Mouse (Mus musculus) E14TG2a.4 (cell line): ENCODE data around the gene Gm38393.

Experiments
- CTCF ChIP-seq: conservative IDR thresholded peaks from 2 replicates; pipeline ENCODE4 v1.5.1; 2014; ENCODE audit warnings: low read length
- NANOG ChIP-seq: IDR thresholded peaks from 2 replicates; pipeline ENCODE4 v1.6.1; 2014; ENCODE audit warnings: borderline replicate concordance, low read length, mixed read lengths
- POU5F1 ChIP-seq: IDR thresholded peaks from 2 replicates; pipeline ENCODE4 v1.6.1; 2014; ENCODE audit warnings: low read length, borderline replicate concordance

DNA sequence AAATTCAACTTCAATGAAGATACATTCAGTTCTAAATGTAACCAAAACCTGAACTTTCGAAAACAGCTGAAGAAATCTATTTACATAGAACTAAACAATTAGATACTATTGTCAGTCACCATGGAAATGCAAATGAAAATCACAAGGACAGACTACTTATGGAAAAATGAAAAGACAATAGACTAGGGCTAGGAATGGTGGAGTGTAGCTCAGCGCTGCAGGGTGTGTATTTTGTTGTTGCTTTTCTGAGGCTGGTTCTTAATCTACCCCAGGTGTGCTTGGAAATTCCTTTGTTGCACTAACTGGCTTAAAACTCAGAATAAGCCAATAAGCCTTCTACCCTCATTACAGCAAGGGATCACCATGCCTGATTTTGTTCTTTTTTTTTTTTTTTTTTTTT lies 1.4 kb upstream of the Gm38393 start:
- TF ChIP-seq CTCF (no peak), NANOG (peak; percentile 53; the same call in 1 of the 2 replicates), POU5F1 (no peak)
